8 mouse cellular contexts compared by ENCODE assay signal in genomic region chr2:69788974-69789373, GRCm38 (mm10). TPM values are rescaled to one million over a fixed set of nuclear protein-coding genes. Genes with fewer than 3 reads are reported as not detected.
A peak's percentile ranks its signal among the peaks of the same experiment; 100 is the strongest.
DNase-seq lines count a peak whose midpoint lies in the region; ATAC-seq and TF ChIP-seq lines count a peak whose summit lies in the region.

No protein-coding gene starts in this region.

- no peak for TF ChIP-seq CTCF in MEL (IDR thresholded peaks at IDR 0.05 in 2 of 3, conservative IDR thresholded peaks at IDR 0.05 in 1 of 3; ENCODE audit: control insufficient read depth in 1 of 3, insufficient read depth in 1 of 3, low read depth in 2 of 3, low read length in 3 of 3, poor library complexity in 1 of 3, severe bottlenecking in 1 of 3)
- TF ChIP-seq CTCF in forebrain, postnatal 0 days (IDR thresholded peaks at IDR 0.05; ENCODE audit: low read depth) = no peak

- TF ChIP-seq EP300 in MEL (IDR thresholded peaks at IDR 0.05; ENCODE audit: low read depth in 1 of 2, low read length in 2 of 2) = no peak

- intact Hi-C loops in heart, postnatal 25 days (cut with DNase I) = no loop called here

- peak overlapping the region; percentile 98 for H3K4me2 ChIP-seq in heart, embryonic 16.5 days (ENCODE audit: low read depth, low read length)
- H3K4me2 ChIP-seq in forebrain, postnatal 0 days (ENCODE audit: low read depth) = peak overlapping the region; percentile 74

- H3K36me3 ChIP-seq in heart, embryonic 16.5 days (ENCODE audit: control insufficient read depth, insufficient read depth) = peaks cover 6% of the 10 kb centered on the region; the same call in 1 of the 2 replicates
- H3K36me3 ChIP-seq in MEL (ENCODE audit: control insufficient read depth in 1 of 2, insufficient read depth in 2 of 2, low read length in 2 of 2) (peaks cover 4 to 7% of the 10 kb centered on the region in 2 experiments; a peak in 2 of 4 replicates), macrophage (ENCODE audit: inconsistent target) (peaks cover 18% of the 10 kb centered on the region)
- H3K36me3 ChIP-seq in forebrain, postnatal 0 days (ENCODE audit: insufficient read depth) = 0 out of 2 replicates have a peak, but pooled peaks cover 4% of the 10 kb centered on the region

- no peaks in the 10 kb centered on the region for H3K9me3 ChIP-seq in heart, embryonic 16.5 days (replicated peaks; ENCODE audit: control insufficient read depth, low read length)
- no peaks in the 10 kb centered on the region for H3K9me3 ChIP-seq in MEL (replicated peaks; ENCODE audit: insufficient read depth, low read length)
- no peaks in the 10 kb centered on the region for H3K9me3 ChIP-seq in forebrain, postnatal 0 days (ENCODE audit: low read length)

- ATAC-seq in heart, embryonic 16.5 days (replicated peaks; ENCODE audit: extremely low read depth, insufficient read depth, low FRiP score) = 0 out of 2 replicates have a peak, but pooled peaks have one; percentile 12
- peak; percentile 25; the same call in 1 of the 2 replicates for ATAC-seq in forebrain, postnatal 0 days
- ATAC-seq in activated CD4-positive, CD25-positive, alpha-beta regulatory T cell, adult 4 months = no peak

- H3K4me3 ChIP-seq in heart, embryonic 16.5 days (ENCODE audit: low read length) = peak overlapping the region; percentile 87
- H3K4me3 ChIP-seq in MEL (ENCODE audit: control insufficient read depth in 1 of 2, insufficient read depth in 1 of 2, low read depth in 2 of 2, low read length in 2 of 2) = peak overlapping the region; percentile 75 to 83
- peak overlapping the region; percentile 60 for H3K4me3 ChIP-seq in forebrain, postnatal 0 days (ENCODE audit: low read depth, low read length)
- peak overlapping the region; percentile 66 for H3K4me3 ChIP-seq in macrophage (ENCODE audit: inconsistent target)

- H3K27me3 ChIP-seq in heart, embryonic 16.5 days (ENCODE audit: control insufficient read depth, insufficient read depth, low read length) = no peaks in the 10 kb centered on the region
- no peaks in the 10 kb centered on the region for H3K27me3 ChIP-seq in MEL (ENCODE audit: control insufficient read depth in 1 of 2, insufficient read depth in 2 of 2, low read length in 2 of 2)
- H3K27me3 ChIP-seq in forebrain, postnatal 0 days (ENCODE audit: insufficient read depth, low read length) = no peaks in the 10 kb centered on the region

- H3K79me2 ChIP-seq in MEL (ENCODE audit: control insufficient read depth, insufficient read depth, low read length, poor library complexity) (0 out of 2 replicates have a peak, but pooled peaks cover 3% of the 10 kb centered on the region), macrophage (ENCODE audit: inconsistent target) (peaks cover 6% of the 10 kb centered on the region; the same call in 1 of the 2 replicates)

- no peak for TF ChIP-seq POLR2A in MEL (IDR thresholded peaks at IDR 0.05; ENCODE audit: control insufficient read depth in 1 of 2, insufficient read depth in 1 of 2, low read depth in 1 of 2, low read length in 2 of 2, poor library complexity in 1 of 2)

- peaks cover 9% of the 10 kb centered on the region; the same call in 1 of the 2 replicates for H3K4me1 ChIP-seq in heart, embryonic 16.5 days (ENCODE audit: control insufficient read depth, insufficient read depth, low read length)
- H3K4me1 ChIP-seq in MEL (ENCODE audit: control insufficient read depth in 1 of 2, insufficient read depth in 2 of 2, low read length in 2 of 2) = peaks cover 3 to 6% of the 10 kb centered on the region in 2 experiments; a peak in 3 of 4 replicates
- no peaks in the 10 kb centered on the region for H3K4me1 ChIP-seq in forebrain, postnatal 0 days (ENCODE audit: insufficient read depth)

- TF ChIP-seq RAD21 in MEL (IDR thresholded peaks at IDR 0.05; ENCODE audit: low read depth, low read length) = no peak

- DNase-seq in heart, postnatal 25 days (ENCODE audit: low spot score) = no peak
- DNase-seq in MEL (ENCODE audit: low read depth, low spot score) = no peak
- DNase-seq in forebrain, postnatal 0 days = no peak
- DNase-seq in embryo, embryonic 10.5 days (ENCODE audit: low spot score) = no peak
- DNase-seq in ovary, adult 18-20 months (ENCODE audit: low spot score) = no peak

- H3K9ac ChIP-seq in heart, embryonic 16.5 days (ENCODE audit: low read length) = peak overlapping the region; percentile 82
- H3K9ac ChIP-seq in MEL (ENCODE audit: control insufficient read depth, low read depth, low read length, poor library complexity, severe bottlenecking) = peak overlapping the region; percentile 55
- peak overlapping the region; percentile 63 for H3K9ac ChIP-seq in forebrain, postnatal 0 days

- 24% methylated on average over 9 of the region's 9 CpGs for WGBS in heart, embryonic 16.5 days
- WGBS in forebrain, postnatal 0 days = 21% methylated on average over 9 of the region's 9 CpGs
- WGBS in macrophage (ENCODE audit: missing documents) = 38% methylated on average over 7 of the region's 9 CpGs

- H3K27ac ChIP-seq in heart, embryonic 16.5 days (ENCODE audit: low read length) = peak overlapping the region; percentile 72
- no peak overlapping the region for H3K27ac ChIP-seq in MEL (ENCODE audit: control insufficient read depth, low read depth, low read length)
- H3K27ac ChIP-seq in forebrain, postnatal 0 days (ENCODE audit: low read depth, low read length) = peak overlapping the region; percentile 89; the same call in 1 of the 2 replicates
- H3K27ac ChIP-seq in macrophage = no peak overlapping the region

TF ChIP-seq in MEL, 35 proteins besides CTCF, POLR2A, EP300 and RAD21 (continues in another document):
- TF ChIP-seq TAL1 (IDR thresholded peaks at IDR 0.05; ENCODE audit: low read length) = no peak
- no peak for TF ChIP-seq TBP (IDR thresholded peaks at IDR 0.05; ENCODE audit: low read depth, low read length)
- no peak for TF ChIP-seq SMC3 (IDR thresholded peaks at IDR 0.05; ENCODE audit: low read depth, low read length)
- no peak for TF ChIP-seq MAFK (IDR thresholded peaks at IDR 0.05; ENCODE audit: borderline replicate concordance, low read depth, low read length)
- no peak for TF ChIP-seq NRF1 (IDR thresholded peaks at IDR 0.05; ENCODE audit: insufficient read depth, low read depth, low read length, poor library complexity, severe bottlenecking)
- TF ChIP-seq ZKSCAN1 (IDR thresholded peaks at IDR 0.05; ENCODE audit: low read depth, low read length) = no peak
- TF ChIP-seq RCOR1 (IDR thresholded peaks at IDR 0.05; ENCODE audit: low read depth, low read length) = no peak
- TF ChIP-seq ZNF384 (IDR thresholded peaks at IDR 0.05; ENCODE audit: low read depth, low read length) = no peak
- TF ChIP-seq HCFC1 (IDR thresholded peaks at IDR 0.05; ENCODE audit: low read depth, low read length) = no peak

RNA-seq across cellular contexts. Expression of gene Ccdc173, which starts 0.4 kb away (rescaled TPM):
- 1.3 and 1.8 TPM in 2 replicates for polyA plus RNA-seq in heart, embryonic 16.5 days (2015; fragmentation: Nextera tagmentation; extraction: Ambion mirVana)
- under 1 TPM; 0.39 to 0.64 TPM for total RNA-seq in heart, postnatal 25 days (2021)
- total RNA-seq in MEL (2012; rRNA removed) = 0.85 and 1.1 TPM in 2 replicates
- polyA plus RNA-seq in MEL (2012; ENCODE audit: insufficient read depth in 1 of 2, insufficient read length in 2 of 2, low read depth in 1 of 2, low replicate concordance in 2 of 2, missing spikeins in 1 of 2) (1 to 10 TPM in 1 of 2 experiments, not detected in 1; 1.9 TPM), macrophage (2018) (0.80 to 2.7 TPM (median 1.7 TPM) in 3 replicates)
- 1.3 and 2.8 TPM in 2 replicates for total RNA-seq in forebrain, postnatal 0 days (2014; rRNA removed)
- polyA plus RNA-seq in forebrain, postnatal 0 days (2015; fragmentation: Nextera tagmentation; extraction: Ambion mirVana) = 1.2 and 1.4 TPM in 2 replicates
- 10 to 100 TPM in 3 of 26 experiments, 1 to 10 TPM in 22, under 1 TPM in 1; 0.67 to 11.3 (median 6.7) TPM for total RNA-seq in macrophage (2018; cell fraction: chromatin; rRNA removed)
- 1 to 10 TPM in 20 of 26 experiments, under 1 TPM in 6; 0.66 to 6.2 (median 2.9) TPM for total RNA-seq in macrophage (2018; cell fraction: cytosol; rRNA removed)
- 1 to 10 TPM; 1.0 to 8.7 (median 4.7) TPM for total RNA-seq in macrophage (2018; cell fraction: nucleus; rRNA removed)
- 1 to 10 TPM; 3.8 to 4.7 TPM for polyA plus RNA-seq in activated CD4-positive, CD25-positive, alpha-beta regulatory T cell, adult 4 months (2017; shearing (Covaris generic))

RNA-seq across cellular contexts. Expression of gene Phospho2, which starts 0.4 kb away (rescaled TPM):
- polyA plus RNA-seq in heart, embryonic 16.5 days (2015; fragmentation: Nextera tagmentation; extraction: Ambion mirVana) = 20.4 and 22.4 TPM in 2 replicates
- 10 to 100 TPM; 20.5 to 24.7 TPM for total RNA-seq in heart, postnatal 25 days (2021)
- total RNA-seq in MEL (2012; rRNA removed) = 11.8 and 13.2 TPM in 2 replicates
- polyA plus RNA-seq in MEL (2012; ENCODE audit: insufficient read depth in 1 of 2, insufficient read length in 2 of 2, low read depth in 1 of 2, low replicate concordance in 2 of 2, missing spikeins in 1 of 2) (10 to 100 TPM in 1 of 2 experiments, not detected in 1; 13.2 TPM), macrophage (2018) (16.3 to 24.3 TPM (median 21.6 TPM) in 3 replicates)
- total RNA-seq in forebrain, postnatal 0 days (2014; rRNA removed) = 39.2 and 40.8 TPM in 2 replicates
- polyA plus RNA-seq in forebrain, postnatal 0 days (2015; fragmentation: Nextera tagmentation; extraction: Ambion mirVana) = 29.8 and 32.3 TPM in 2 replicates
- 10 to 100 TPM in 19 of 26 experiments, 1 to 10 TPM in 7; 1.6 to 43.6 (median 19.0) TPM for total RNA-seq in macrophage (2018; cell fraction: chromatin; rRNA removed)
- total RNA-seq in macrophage (2018; cell fraction: cytosol; rRNA removed) = 10 to 100 TPM in 24 of 26 experiments, 1 to 10 TPM in 2; 8.2 to 27.9 (median 20.9) TPM
- 10 to 100 TPM in 18 of 26 experiments, 1 to 10 TPM in 8; 3.7 to 33.9 (median 15.0) TPM for total RNA-seq in macrophage (2018; cell fraction: nucleus; rRNA removed)
- polyA plus RNA-seq in activated CD4-positive, CD25-positive, alpha-beta regulatory T cell, adult 4 months (2017; shearing (Covaris generic)) = 10 to 100 TPM; 44.8 to 47.8 TPM

RNA-seq across cellular contexts. Expression of gene Klhl23, which starts 32.8 kb away (rescaled TPM):
- polyA plus RNA-seq in heart, embryonic 16.5 days (2015; fragmentation: Nextera tagmentation; extraction: Ambion mirVana) = 57.5 and 57.6 TPM in 2 replicates
- 10 to 100 TPM; 39.1 to 45.6 TPM for total RNA-seq in heart, postnatal 25 days (2021)
- total RNA-seq in MEL (2012; rRNA removed) = 24.8 and 27.6 TPM in 2 replicates
- polyA plus RNA-seq in MEL (2012; ENCODE audit: insufficient read depth in 1 of 2, insufficient read length in 2 of 2, low read depth in 1 of 2, low replicate concordance in 2 of 2, missing spikeins in 1 of 2) (100 to 1,000 TPM in 1 of 2 experiments, 10 to 100 TPM in 1; 31.4 to 238 TPM), macrophage (2018) (0.16 to 2.4 TPM (median 0.76 TPM) in 3 replicates)
- total RNA-seq in forebrain, postnatal 0 days (2014; rRNA removed) = 163 and 199 TPM in 2 replicates
- 43.0 and 87.2 TPM in 2 replicates for polyA plus RNA-seq in forebrain, postnatal 0 days (2015; fragmentation: Nextera tagmentation; extraction: Ambion mirVana)
- 1 to 10 TPM in 6 of 26 experiments, under 1 TPM in 15, not detected in 5; 0.17 to 4.3 (median 0.51) TPM for total RNA-seq in macrophage (2018; cell fraction: chromatin; rRNA removed)
- total RNA-seq in macrophage (2018; cell fraction: cytosol; rRNA removed) = 1 to 10 TPM in 2 of 26 experiments, under 1 TPM in 23, not detected in 1; 0.06 to 1.2 (median 0.29) TPM
- 1 to 10 TPM in 4 of 26 experiments, under 1 TPM in 20, not detected in 2; 0.06 to 3.4 (median 0.40) TPM for total RNA-seq in macrophage (2018; cell fraction: nucleus; rRNA removed)
- polyA plus RNA-seq in activated CD4-positive, CD25-positive, alpha-beta regulatory T cell, adult 4 months (2017; shearing (Covaris generic)) = under 1 TPM in 1 of 2 experiments, not detected in 1; 0.34 TPM

Comparison
In these comparisons a context has a peak if more than half of its experiments do, and no peak if none do; other contexts are left out.
1. H3K27ac ChIP-seq: peak in heart, embryonic 16.5 days (single experiment) and forebrain, postnatal 0 days (single experiment); none in MEL (single experiment) and macrophage (single experiment).
2. Peak in every context shown above with its lines, with median percentiles within 50 percentile points of each other: H3K4me3 ChIP-seq and H3K9ac ChIP-seq.